Mouse (Mus musculus): ENCODE data around the gene Liph.

DNA sequence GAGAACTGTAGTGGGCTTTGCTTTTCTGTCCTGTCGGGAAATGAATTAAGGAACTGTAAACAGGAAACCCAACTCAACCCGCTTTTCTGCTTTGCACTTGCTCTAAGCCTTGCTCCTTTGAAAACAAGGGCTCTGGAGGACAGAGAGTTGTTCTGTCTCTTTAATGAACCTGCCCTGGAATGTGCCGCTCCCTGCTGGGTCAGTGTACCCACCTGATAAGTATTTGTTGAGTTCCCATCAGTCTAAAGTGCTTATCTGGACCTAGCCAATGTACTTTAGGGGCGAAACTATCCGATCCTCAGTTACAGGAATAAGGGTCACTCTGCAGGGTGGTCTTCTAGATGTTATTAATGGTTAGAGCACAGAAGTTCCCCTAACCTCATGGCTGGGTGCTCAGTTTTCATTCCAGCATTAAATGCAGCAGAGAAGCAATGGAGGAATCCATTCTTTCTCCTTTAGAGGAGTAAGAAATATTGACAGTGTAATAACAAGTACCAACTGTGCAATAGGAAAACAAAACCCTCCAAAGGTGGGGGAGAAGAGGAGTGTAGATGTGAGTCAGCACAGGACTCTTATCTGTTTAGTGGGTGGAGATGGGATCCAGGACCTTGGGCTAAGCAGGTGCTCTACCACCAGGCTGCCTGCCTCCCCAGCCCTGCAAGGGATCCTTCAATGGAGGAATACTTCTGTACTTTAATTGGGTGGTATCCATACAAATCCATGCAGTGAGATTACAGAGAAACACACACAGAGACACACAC, 1.6 kb upstream of the Liph start:
- TF ChIP-seq CTCF (IDR thresholded peaks at IDR 0.05; ENCODE audit: low read depth), result no peak
- TF ChIP-seq EP300 (IDR thresholded peaks at IDR 0.05; ENCODE audit: low read depth), result no peak
